Mouse (Mus musculus): ENCODE measurements around the gene Pfkm. TPM values are rescaled to one million over a fixed set of nuclear protein-coding genes. Genes with fewer than 3 reads are reported as not detected.

The Pfkm gene
- polyA plus RNA-seq, 1 experiment from 2014 or later, result 97.8 TPM

DNA sequence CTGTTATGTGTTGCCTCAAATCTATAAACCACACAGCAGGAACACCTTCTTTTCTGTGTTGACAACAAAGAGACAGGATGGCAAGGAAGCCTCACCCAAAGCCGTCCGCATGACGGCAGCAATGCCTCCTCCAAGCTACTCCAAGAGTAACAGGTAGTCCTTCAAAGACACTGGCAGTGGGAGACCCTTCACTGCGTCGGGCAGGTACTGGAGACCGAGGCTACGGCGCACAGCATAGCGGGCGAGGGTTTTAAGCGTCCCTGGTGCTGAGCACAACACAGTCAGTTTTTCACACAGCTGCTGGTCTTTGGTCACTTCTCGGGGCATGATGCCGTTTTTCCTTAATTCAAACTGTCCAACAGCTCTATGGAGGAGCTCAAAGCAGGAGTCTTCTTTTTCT, 43.3 kb downstream of the Pfkm start:
- POLR2A ChIA-PET, result no interaction called here
- CTCF ChIA-PET, result interaction anchor here (1.2 kb wide), 1 partner anchor 19 kb away, joined by 3 read pairs; no protein-coding TSS in a partner anchor
- DNase-seq (ENCODE audit: low read depth, low spot score) (no peak), ATAC-seq (no peak)
- in situ Hi-C loops (cut with MboI; ENCODE audit: low pct_unique_long_range_greater_than_20kb), result no loop called here
- TF ChIP-seq CTCF (IDR thresholded peaks at IDR 0.05), result no peak
- H3K27me3 ChIP-seq, result no peaks in the 10 kb centered on the region

DNA sequence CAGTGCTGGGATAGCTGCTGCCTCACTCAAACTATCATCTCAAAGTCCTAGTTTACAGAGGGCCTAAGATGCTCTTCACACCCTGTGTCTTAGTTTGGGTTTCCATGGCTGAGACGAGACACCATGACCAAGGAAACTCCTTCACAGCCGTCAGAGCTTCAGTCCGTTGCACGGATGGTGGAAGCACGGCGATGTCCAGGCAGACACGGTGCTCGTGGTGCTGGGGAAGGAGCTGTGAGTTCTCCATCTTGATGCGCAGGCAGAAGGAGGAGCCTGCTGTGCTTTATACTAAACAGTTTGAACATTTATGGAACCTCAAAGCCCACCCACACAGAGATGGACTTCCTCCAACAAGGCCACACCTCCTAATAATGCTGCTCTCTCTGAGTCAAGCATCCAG, 44.5 kb downstream of the Pfkm start:
- CTCF ChIA-PET, result interaction anchor here (1.2 kb wide), 1 partner anchor 18 kb away, joined by 3 read pairs; no protein-coding TSS in a partner anchor
- no peak for ATAC-seq
- no peak for DNase-seq (ENCODE audit: low read depth, low spot score)
- POLR2A ChIA-PET, result interaction anchor here (1.3 kb wide), 1 partner anchor 28 kb away, joined by 3 read pairs; no protein-coding TSS in a partner anchor
- TF ChIP-seq CTCF (IDR thresholded peaks at IDR 0.05), result no peak
- in situ Hi-C loops (cut with MboI; ENCODE audit: low pct_unique_long_range_greater_than_20kb), result no loop called here
- H3K27me3 ChIP-seq, result no peaks in the 10 kb centered on the region

DNA sequence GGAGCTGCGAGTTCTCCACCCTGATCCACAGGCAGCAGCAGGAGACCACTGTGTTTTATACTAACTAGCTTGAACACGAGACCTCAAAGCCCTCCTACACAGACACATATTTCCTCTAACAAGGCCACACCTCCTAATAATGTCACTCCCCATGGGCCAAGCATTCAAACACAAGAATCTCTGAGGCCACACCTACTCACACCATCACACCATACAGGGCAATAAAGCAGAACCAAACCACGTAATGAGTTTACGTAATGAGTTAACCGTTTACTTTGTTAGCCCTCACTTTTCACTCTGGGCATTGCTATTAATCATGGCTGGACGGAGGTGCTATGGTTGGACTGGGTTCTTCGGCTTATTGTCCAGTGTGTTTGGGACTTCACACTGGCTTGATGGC, 47.4 kb downstream of the Pfkm start:
- ATAC-seq (no peak), DNase-seq (ENCODE audit: low read depth, low spot score) (no peak)
- ChIA-PET POLR2A (interaction anchor here (1.3 kb wide), 1 partner anchor 32 kb away, joined by 3 read pairs; no protein-coding TSS in a partner anchor), CTCF (interaction anchor here (1.2 to 1.6 kb wide), 2 partner anchors 34 to 51 kb away, joined by 3 to 4 read pairs; no protein-coding TSS in a partner anchor)
- in situ Hi-C loops (cut with MboI; ENCODE audit: low pct_unique_long_range_greater_than_20kb), result no loop called here
- no peak for TF ChIP-seq CTCF (IDR thresholded peaks at IDR 0.05)
- no peaks in the 10 kb centered on the region for H3K27me3 ChIP-seq

GRCm38 (mm10) chr15:98140809-98141208, 48.4 kb downstream of the Pfkm start:
- in situ Hi-C loops (cut with MboI; ENCODE audit: low pct_unique_long_range_greater_than_20kb), result no loop called here
- TF ChIP-seq CTCF (IDR thresholded peaks at IDR 0.05), result no peak
- CTCF ChIA-PET, result interaction anchor here (1.0 to 1.4 kb wide), 3 partner anchors 10 to 52 kb away, joined by 3 to 4 read pairs (median 4); no protein-coding TSS in a partner anchor

DNA sequence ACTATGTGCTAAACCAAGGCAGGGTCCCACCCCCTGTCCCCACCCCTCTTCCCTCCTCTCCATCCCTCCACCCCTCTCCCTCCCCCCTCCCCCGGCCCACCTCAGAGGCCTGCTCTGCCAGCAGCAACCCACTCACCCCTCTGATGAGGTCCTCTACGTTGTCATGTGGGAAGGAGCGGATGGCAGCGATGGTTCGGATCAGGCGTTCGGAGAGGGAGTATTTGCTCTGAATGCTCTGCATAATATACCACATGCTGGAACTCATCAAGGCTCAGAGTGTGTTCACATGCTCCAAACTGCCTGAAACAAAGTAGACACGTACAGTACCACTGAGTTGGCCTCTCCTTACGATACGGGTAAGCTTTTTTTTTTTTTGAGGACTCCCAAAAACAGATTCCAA, 50.1 kb downstream of the Pfkm start:
- ChIA-PET POLR2A (no interaction called here), CTCF (no interaction called here)
- no peaks in the 10 kb centered on the region for H3K27me3 ChIP-seq
- no peak for TF ChIP-seq CTCF (IDR thresholded peaks at IDR 0.05)
- in situ Hi-C loops (cut with MboI; ENCODE audit: low pct_unique_long_range_greater_than_20kb), result no loop called here
- DNase-seq (ENCODE audit: low read depth, low spot score) (no peak), ATAC-seq (no peak)

More at GRCm38 (mm10) chr15:98140809-98141208, 48.4 kb downstream of the Pfkm start:
- DNase-seq (ENCODE audit: low read depth, low spot score), result no peak
- H3K27me3 ChIP-seq, result no peaks in the 10 kb centered on the region
- ATAC-seq, result no peak
- POLR2A ChIA-PET, result interaction anchor here (0.5 kb wide), 1 partner anchor 31 kb away, joined by 3 read pairs; no protein-coding TSS in a partner anchor

DNA sequence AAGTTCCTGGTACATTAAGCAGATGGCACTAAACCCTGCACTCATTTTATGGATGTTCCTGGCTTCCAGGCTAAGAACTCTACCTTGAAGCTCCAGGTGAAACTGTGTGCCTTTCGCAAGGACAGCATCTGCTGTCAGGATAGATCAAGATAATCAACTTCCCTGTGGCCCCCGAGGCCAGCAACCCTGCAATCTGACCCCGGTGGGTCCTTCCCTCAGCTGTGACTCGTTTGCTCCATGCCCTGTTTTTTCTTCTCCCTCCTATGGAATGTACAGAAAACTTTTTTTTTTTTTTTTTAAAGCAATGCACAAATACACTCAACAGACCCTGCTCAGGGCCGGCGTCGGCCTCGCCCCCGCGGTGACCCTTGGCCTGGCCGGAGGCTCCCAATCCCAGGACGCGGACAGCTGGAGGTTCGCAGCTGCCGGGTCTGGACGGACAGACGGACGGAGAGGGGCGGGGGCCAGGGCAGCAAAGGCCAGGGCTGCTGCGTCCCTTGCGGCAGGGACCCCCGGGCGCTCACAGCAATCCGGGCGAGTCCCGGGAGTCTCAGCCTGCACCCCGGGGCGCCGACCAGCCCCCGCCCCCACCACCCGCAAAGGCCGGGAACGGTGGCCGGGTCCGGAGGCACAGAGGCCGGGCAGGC, 52.6 kb downstream of the Pfkm start:
- ChIA-PET POLR2A (interaction anchor here (0.7 to 1.1 kb wide), 5 partner anchors 12 to 119 kb away, joined by 3 to 4 read pairs (median 3); no protein-coding TSS in a partner anchor), CTCF (interaction anchor here (1.5 kb wide), 1 partner anchor 16 kb away, joined by 3 read pairs; no protein-coding TSS in a partner anchor)
- in situ Hi-C loops (cut with MboI; ENCODE audit: low pct_unique_long_range_greater_than_20kb), result no loop called here
- no peaks in the 10 kb centered on the region for H3K27me3 ChIP-seq
- TF ChIP-seq CTCF (IDR thresholded peaks at IDR 0.05), result no peak
- ATAC-seq, result peak; percentile 42
- DNase-seq (ENCODE audit: low read depth, low spot score), result no peak

DNA sequence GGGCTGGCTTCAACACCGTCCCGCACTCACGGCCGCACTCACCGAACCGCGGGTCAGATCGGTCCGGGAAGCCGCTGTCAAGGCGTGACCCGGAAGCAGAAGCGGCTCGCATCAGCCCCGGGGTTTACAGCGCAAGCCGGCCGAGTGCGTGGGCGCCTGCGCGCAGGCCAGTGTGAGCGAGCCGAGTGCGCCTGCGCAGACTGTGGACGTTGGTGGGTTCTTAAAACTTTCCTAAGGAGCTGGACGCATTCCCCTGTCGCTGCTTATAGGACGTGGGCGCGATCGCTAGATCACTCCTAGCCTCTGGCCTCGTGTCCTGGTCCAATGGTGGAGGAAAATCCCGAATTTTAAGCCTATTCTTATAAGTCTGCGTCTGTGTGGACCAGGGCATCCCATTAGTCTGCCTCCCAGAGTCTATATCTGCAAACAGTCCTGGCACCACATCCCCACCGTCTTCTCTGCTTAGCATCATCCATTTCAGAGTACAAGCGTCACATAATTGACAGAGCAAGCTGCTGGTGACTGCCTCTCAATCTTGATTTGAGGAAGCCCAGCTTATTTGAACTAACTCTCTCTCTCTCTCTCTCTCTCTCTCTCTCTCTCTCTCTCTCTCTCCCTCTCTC, 53.3 kb downstream of the Pfkm start:
- ATAC-seq, result peak; percentile 81
- in situ Hi-C loops (cut with MboI; ENCODE audit: low pct_unique_long_range_greater_than_20kb), result no loop called here
- ChIA-PET CTCF (interaction anchor here (0.7 kb wide), 1 partner anchor 423 kb away, joined by 3 read pairs; no protein-coding TSS in a partner anchor), POLR2A (interaction anchor here (0.8 to 1.0 kb wide), 2 partner anchors 51 to 120 kb away, joined by 3 to 4 read pairs; no protein-coding TSS in a partner anchor)
- no peak for TF ChIP-seq CTCF (IDR thresholded peaks at IDR 0.05)
- H3K27me3 ChIP-seq, result no peaks in the 10 kb centered on the region
- peak; percentile 66 for DNase-seq (ENCODE audit: low read depth, low spot score)

- H3K27me3 ChIP-seq, result no peaks in the 10 kb centered on the region
- DNase-seq (ENCODE audit: low read depth, low spot score) (no peak), ATAC-seq (no peak)
- TF ChIP-seq CTCF (IDR thresholded peaks at IDR 0.05), result no peak
- in situ Hi-C loops (cut with MboI; ENCODE audit: low pct_unique_long_range_greater_than_20kb), result no loop called here
- CTCF ChIA-PET, result interaction anchor here (1.7 kb wide), 1 partner anchor 58 kb away, joined by 7 read pairs; no protein-coding TSS in a partner anchor
- POLR2A ChIA-PET, result no interaction called here
Measured at GRCm38 (mm10) chr15:98148356-98148755, 56.0 kb downstream of the Pfkm start.

DNA sequence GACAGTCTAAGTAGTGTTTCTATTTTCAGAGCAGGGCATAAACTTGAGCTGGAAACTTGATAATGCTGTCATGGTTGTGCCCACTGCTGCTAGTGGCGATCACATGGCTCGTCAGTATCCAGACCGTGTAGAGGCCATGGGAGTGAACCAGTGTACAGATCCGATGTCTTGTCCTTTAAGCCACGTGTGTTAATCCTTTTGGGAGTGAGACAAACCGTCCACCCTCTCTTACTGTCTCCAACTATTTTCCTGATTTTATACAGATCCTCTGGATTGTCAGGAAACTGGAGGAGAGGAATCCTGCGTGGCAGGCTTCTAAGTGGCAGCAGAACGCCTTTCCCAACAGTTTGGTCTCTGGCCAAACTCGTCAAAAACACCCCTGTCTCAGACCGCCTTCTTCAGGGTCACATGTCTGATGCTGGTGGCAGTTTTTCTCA, 56.8 kb downstream of the Pfkm start:
- in situ Hi-C loops (cut with MboI; ENCODE audit: low pct_unique_long_range_greater_than_20kb), result no loop called here
- no peak for TF ChIP-seq CTCF (IDR thresholded peaks at IDR 0.05)
- no peak for DNase-seq (ENCODE audit: low read depth, low spot score)
- no peak for ATAC-seq
- POLR2A ChIA-PET, result no interaction called here
- H3K27me3 ChIP-seq, result no peaks in the 10 kb centered on the region
- CTCF ChIA-PET, result no interaction called here

GRCm38 (mm10) chr15:98152916-98153315, 60.5 kb downstream of the Pfkm start:
- in situ Hi-C loops (cut with MboI; ENCODE audit: low pct_unique_long_range_greater_than_20kb), result loop anchor here (5.0 to 25.0 kb wide), 3 partner anchors 61 to 291 kb away; partner anchors contain the start of genes Pfkm and Senp1
- H3K27me3 ChIP-seq, result no peaks in the 10 kb centered on the region
- ChIA-PET CTCF (interaction anchor here (1.1 to 1.5 kb wide), 3 partner anchors 38 to 64 kb away, joined by 3 to 5 read pairs (median 3); no protein-coding TSS in a partner anchor), POLR2A (interaction anchor here (0.6 kb wide), 1 partner anchor 9 kb away, joined by 4 read pairs; no protein-coding TSS in a partner anchor)
- DNase-seq (ENCODE audit: low read depth, low spot score), result no peak
- no peak for TF ChIP-seq CTCF (IDR thresholded peaks at IDR 0.05)
- no peak for ATAC-seq

Data from Patski (cell line).